Mouse (Mus musculus) embryonic facial prominence, embryonic 11.5 days (tissue): Measurements from ENCODE around the gene Rimbp2. TPM values are rescaled to one million over a fixed set of nuclear protein-coding genes. Genes with fewer than 3 reads are reported as not detected.

Source experiments
- ATAC-seq: fragments of 200-750 bp; cut with Nextera tagmentation; replicated peaks from 2 replicates; pipeline ENCODE4 v1.8.0; 2017; ENCODE audit warnings: low read depth; ENCODE audit not compliant: insufficient number of reproducible peaks, low FRiP score, low TSS enrichment
- DNase-seq: peaks from one replicate; pipeline ENCODE4 v3.0.0-alpha.2; 2015; ENCODE audit warnings: low spot score
- H3K27ac ChIP-seq: fragments of 300-500 bp; sonication (generic); replicated peaks from 2 replicates; pipeline ENCODE4 v1.5.1; 2014; ENCODE audit warnings: mild to moderate bottlenecking, low read depth, low read length, control low read depth
- H3K27me3 ChIP-seq: fragments of 300-500 bp; sonication (generic); 2 replicates; pipeline ENCODE4 v1.6.1; 2014; ENCODE audit warnings: mild to moderate bottlenecking, low read length, moderate library complexity, mixed read lengths; ENCODE audit not compliant: control insufficient read depth, insufficient read depth
- H3K36me3 ChIP-seq: fragments of 300-500 bp; sonication (generic); replicated peaks from 2 replicates; pipeline ENCODE4 v1.6.1; 2014; ENCODE audit warnings: low read depth, mild to moderate bottlenecking, low read length, moderate library complexity, mixed read lengths; ENCODE audit not compliant: control insufficient read depth, insufficient read depth
- H3K4me1 ChIP-seq: fragments of 300-500 bp; sonication (generic); 2 replicates; pipeline ENCODE4 v1.6.1; 2014; ENCODE audit warnings: low read length, mixed read lengths; ENCODE audit not compliant: control insufficient read depth, insufficient read depth
- H3K4me2 ChIP-seq: fragments of 300-500 bp; sonication (generic); 2 replicates; pipeline ENCODE4 v1.6.1; 2014; ENCODE audit warnings: low read depth, mild to moderate bottlenecking, control low read depth, low read length, moderate library complexity
- H3K4me3 ChIP-seq: fragments of 300-500 bp; sonication (generic); 2 replicates; pipeline ENCODE4 v1.5.1; 2014; ENCODE audit warnings: low read depth, low read length, control low read depth
- H3K9ac ChIP-seq: fragments of 300-500 bp; sonication (generic); replicated peaks from 2 replicates; pipeline ENCODE4 v1.6.1; 2014; ENCODE audit warnings: mild to moderate bottlenecking, control low read depth, low read length
- H3K9me3 ChIP-seq: fragments of 300-500 bp; sonication (generic); replicated peaks from 2 replicates; pipeline ENCODE4 v1.6.1; 2016; ENCODE audit warnings: mild to moderate bottlenecking, low read length, inconsistent platforms, mixed read lengths; ENCODE audit not compliant: control insufficient read depth
- WGBS: fragments of 180-500 bp; shearing (Covaris S2); extraction: QIAGEN DNeasy Blood & Tissue Kit; methylation state at CpG from one replicate; pipeline ENCODE4 v1.1.7; 2014; 5-methylcytosine and 5-hydroxymethylcytosine counted together
- polyA plus RNA-seq: library from polyadenylated mRNA; unstranded; fragments of >200 nt; fragmentation: Nextera tagmentation; extraction: Ambion mirVana; gene quantifications from 2 replicates; pipeline ENCODE4 v1.2.1, GENCODE M21; 2014

Rimbp2 gene
- polyA plus RNA-seq, 1 experiment from 2014 or later = 0.69 TPM

GRCm38 (mm10) chr5:128894921-128895320, 58.4 kb downstream of the Rimbp2 start:
- H3K36me3 ChIP-seq = no peaks in the 10 kb centered on the region
- H3K9me3 ChIP-seq = no peaks in the 10 kb centered on the region
- DNase-seq = no peak
- no peaks in the 10 kb centered on the region for H3K27me3 ChIP-seq
- H3K4me2 ChIP-seq = no peak overlapping the region
- H3K9ac ChIP-seq = no peak overlapping the region
- H3K4me3 ChIP-seq = no peak overlapping the region
- ATAC-seq = no peak
- H3K4me1 ChIP-seq = no peaks in the 10 kb centered on the region
- WGBS = 76% methylated on average over 5 of the region's 5 CpGs
- H3K27ac ChIP-seq = no peak overlapping the region

- Histone ChIP-seq H3K27me3 (no peaks in the 10 kb centered on the region), H3K27ac (no peak overlapping the region), H3K9me3 (no peaks in the 10 kb centered on the region), H3K4me3 (no peak overlapping the region), H3K36me3 (no peaks in the 10 kb centered on the region), H3K4me2 (no peak overlapping the region), H3K4me1 (no peaks in the 10 kb centered on the region), H3K9ac (no peak overlapping the region)
- WGBS = 82% methylated on average over 3 of the region's 3 CpGs
- no peak for ATAC-seq
- no peak for DNase-seq
These were observed 65.7 kb downstream of the Rimbp2 start for GRCm38 (mm10) chr5:128887546-128887945.

GRCm38 (mm10) chr5:128884320-128884719, 69.0 kb downstream of the Rimbp2 start:
- Histone ChIP-seq H3K4me2 (no peak overlapping the region), H3K9me3 (no peaks in the 10 kb centered on the region), H3K27me3 (no peaks in the 10 kb centered on the region), H3K9ac (no peak overlapping the region), H3K36me3 (no peaks in the 10 kb centered on the region), H3K4me1 (no peaks in the 10 kb centered on the region), H3K27ac (no peak overlapping the region), H3K4me3 (no peak overlapping the region)
- ATAC-seq (no peak), DNase-seq (no peak)
- WGBS = 78% methylated on average over 5 of the region's 5 CpGs

- Histone ChIP-seq H3K4me1 (no peaks in the 10 kb centered on the region), H3K36me3 (no peaks in the 10 kb centered on the region), H3K27ac (no peak overlapping the region), H3K9ac (no peak overlapping the region), H3K4me2 (no peak overlapping the region), H3K4me3 (no peak overlapping the region), H3K27me3 (no peaks in the 10 kb centered on the region), H3K9me3 (no peaks in the 10 kb centered on the region)
- ATAC-seq (0 out of 2 replicates have a peak, but pooled peaks have one; percentile 70), DNase-seq (peak; percentile 74)
- 30% methylated on average over 3 of the region's 3 CpGs for WGBS
These were observed 74.2 kb downstream of the Rimbp2 start for GRCm38 (mm10) chr5:128879092-128879491.

GRCm38 (mm10) chr5:128877425-128878035, 75.8 kb downstream of the Rimbp2 start:
- ATAC-seq (no peak), DNase-seq (no peak)
- 18% methylated on average over 16 of the region's 16 CpGs for whole genome bisulfite sequencing
- no peak overlapping the region for H3K9ac ChIP-seq
- no peaks in the 10 kb centered on the region for H3K27me3 ChIP-seq
- no peak overlapping the region for H3K27ac ChIP-seq
- no peak overlapping the region for H3K4me3 ChIP-seq
- H3K4me2 ChIP-seq = no peak overlapping the region
- H3K4me1 ChIP-seq = no peaks in the 10 kb centered on the region
- no peaks in the 10 kb centered on the region for H3K36me3 ChIP-seq
- H3K9me3 ChIP-seq = no peaks in the 10 kb centered on the region

GRCm38 (mm10) chr5:128871706-128872105, 81.6 kb downstream of the Rimbp2 start:
- no peak for DNase-seq
- Histone ChIP-seq H3K4me2 (no peak overlapping the region), H3K27me3 (no peaks in the 10 kb centered on the region), H3K36me3 (no peaks in the 10 kb centered on the region), H3K9ac (no peak overlapping the region), H3K4me1 (no peaks in the 10 kb centered on the region), H3K4me3 (no peak overlapping the region), H3K27ac (no peak overlapping the region), H3K9me3 (no peaks in the 10 kb centered on the region)
- no peak for ATAC-seq
- WGBS = 60% methylated on average over 3 of the region's 3 CpGs

- H3K27ac ChIP-seq = no peak overlapping the region
- 89% methylated on average over 5 of the region's 5 CpGs for WGBS
These were observed 86.5 kb downstream of the Rimbp2 start for GRCm38 (mm10) chr5:128866811-128867210.

GRCm38 (mm10) chr5:128866291-128866690, 87.0 kb downstream of the Rimbp2 start:
- WGBS = 80% methylated on average over 5 of the region's 5 CpGs

More at GRCm38 (mm10) chr5:128866811-128867210, 86.5 kb downstream of the Rimbp2 start:
- DNase-seq = no peak
- no peaks in the 10 kb centered on the region for H3K36me3 ChIP-seq
- no peak overlapping the region for H3K4me2 ChIP-seq
- H3K9ac ChIP-seq = no peak overlapping the region
- H3K4me3 ChIP-seq = no peak overlapping the region
- H3K27me3 ChIP-seq = no peaks in the 10 kb centered on the region
- H3K4me1 ChIP-seq = no peaks in the 10 kb centered on the region
- no peak for ATAC-seq
- H3K9me3 ChIP-seq = no peaks in the 10 kb centered on the region

More at GRCm38 (mm10) chr5:128866291-128866690, 87.0 kb downstream of the Rimbp2 start:
- DNase-seq (no peak), ATAC-seq (no peak)
- Histone ChIP-seq H3K4me2 (no peak overlapping the region), H3K4me3 (no peak overlapping the region), H3K9ac (no peak overlapping the region), H3K27ac (no peak overlapping the region), H3K4me1 (no peaks in the 10 kb centered on the region; the same call in 1 of the 2 replicates), H3K27me3 (no peaks in the 10 kb centered on the region), H3K9me3 (no peaks in the 10 kb centered on the region), H3K36me3 (no peaks in the 10 kb centered on the region)
